Mouse (Mus musculus) heart, adult 2 months (tissue): Measurements from ENCODE around the gene Kcnma1. TPM values are rescaled to one million over a fixed set of nuclear protein-coding genes. Genes with fewer than 3 reads are reported as not detected.
A peak's percentile ranks its signal among the peaks of the same experiment; 100 is the strongest.

ENCODE experiments used
- DNase-seq, 2 experiments: peaks; one replicate each; pipeline ENCODE4 v3.0.0; 2021
- H3K27ac ChIP-seq: fragments of 200-600 bp; 2 replicates; pipeline ENCODE4 v1.8.1; 2022
- H3K27me3 ChIP-seq: fragments of 200-500 bp; 2 replicates; pipeline ENCODE4 v1.6.1; 2012; ENCODE audit warnings: mild to moderate bottlenecking, low read length, inconsistent platforms, mixed read lengths; ENCODE audit not compliant: control insufficient read depth, insufficient read depth
- H3K36me3 ChIP-seq: fragments of 200-500 bp; 2 replicates; pipeline ENCODE4 v1.6.1; 2012; ENCODE audit warnings: low read length, inconsistent platforms; ENCODE audit not compliant: control insufficient read depth, insufficient read depth
- H3K4me1 ChIP-seq: fragments of 200-500 bp; 2 replicates; pipeline ENCODE4 v1.6.1; 2011; ENCODE audit warnings: low read length; ENCODE audit not compliant: control insufficient read depth, insufficient read depth
- H3K4me3 ChIP-seq: fragments of 200-600 bp; 2 replicates; pipeline ENCODE4 v1.8.1; 2022
- H3K79me2 ChIP-seq: fragments of 200-500 bp; replicated peaks from 2 replicates; pipeline ENCODE4 v1.6.1; 2012; ENCODE audit warnings: mild to moderate bottlenecking, inconsistent platforms, low read length, moderate library complexity, mixed read lengths; ENCODE audit not compliant: control insufficient read depth, insufficient read depth
- H3K9ac ChIP-seq: fragments of 200-500 bp; 2 replicates; pipeline ENCODE4 v1.6.1; 2012; ENCODE audit warnings: low read depth, mild to moderate bottlenecking, control low read depth, inconsistent platforms, low read length, mixed read lengths
- CTCF ChIP-seq: fragments of 200-600 bp; IDR thresholded peaks from 2 replicates; pipeline ENCODE4 v1.8.1; 2022; ENCODE audit warnings: antibody characterized with exemption, mild to moderate bottlenecking, moderate library complexity
- EP300 ChIP-seq: fragments of 200-500 bp; IDR thresholded peaks from 2 replicates; pipeline ENCODE4 v1.6.1; 2011; ENCODE audit warnings: low read depth, low read length, control low read depth; ENCODE audit not compliant: insufficient read depth
- POLR2A ChIP-seq: fragments of 200-500 bp; IDR thresholded peaks from 2 replicates; pipeline ENCODE4 v1.6.1; 2011; ENCODE audit warnings: mild to moderate bottlenecking, low read depth, low read length, control low read depth; ENCODE audit not compliant: insufficient read depth
- WGBS: fragments of 180-500 bp; shearing (Covaris S2); methylation state at CpG from one replicate; pipeline ENCODE4 v1.1.7; 2018; 5-methylcytosine and 5-hydroxymethylcytosine counted together
- intact Hi-C: fragments of 180-260 bp; cut with DNase I; formaldehyde crosslinking; loops from one replicate; pipeline ENCODE4 v1.15.1; 2025
- polyA plus RNA-seq: library from polyadenylated mRNA; depleted of rRNA; stranded (reverse); fragments of >200 nt; gene quantifications from 2 replicates; pipeline ENCODE4 v1.2.3, GENCODE M21; 2012; rRNA removed
- total RNA-seq, 2 experiments: library from RNA; stranded (reverse); gene quantifications; 2 replicates each; pipeline ENCODE4 v1.2.3; 2021

The Kcnma1 gene
- total and polyA plus RNA-seq, 3 experiments, result 0.66 to 0.84 (median 0.78) TPM

GRCm38 (mm10) chr14:23253154-23253553 lies 761.1 kb downstream of the Kcnma1 start:
- no peak overlapping the region for H3K27ac ChIP-seq
- no peak for DNase-seq
- WGBS, result 86% methylated on average over 4 of the region's 4 CpGs
- no peaks in the 10 kb centered on the region for H3K27me3 ChIP-seq
- H3K36me3 ChIP-seq, result no peaks in the 10 kb centered on the region
- no peaks in the 10 kb centered on the region for H3K79me2 ChIP-seq
- H3K9ac ChIP-seq, result no peak overlapping the region
- intact Hi-C loops, result no loop called here
- H3K4me3 ChIP-seq, result no peak overlapping the region
- H3K4me1 ChIP-seq, result no peaks in the 10 kb centered on the region
- TF ChIP-seq POLR2A (no peak), CTCF (no peak), EP300 (no peak)

GRCm38 (mm10) chr14:23244446-23244845 lies 769.8 kb downstream of the Kcnma1 start:
- 71% methylated on average over 5 of the region's 5 CpGs for WGBS
- no peak for DNase-seq
- Histone ChIP-seq H3K27ac (peak overlapping the region; percentile 91), H3K9ac (no peak overlapping the region), H3K36me3 (0 out of 2 replicates have a peak, but pooled peaks cover 3% of the 10 kb centered on the region), H3K4me1 (no peaks in the 10 kb centered on the region; the same call in 1 of the 2 replicates), H3K79me2 (no peaks in the 10 kb centered on the region), H3K4me3 (no peak overlapping the region), H3K27me3 (no peaks in the 10 kb centered on the region)
- intact Hi-C loops, result no loop called here
- no peak for TF ChIP-seq EP300
- no peak for TF ChIP-seq POLR2A
- TF ChIP-seq CTCF, result no peak

GRCm38 (mm10) chr14:23243857-23244256 lies 770.4 kb downstream of the Kcnma1 start:
- peak in 1 of 2 experiments; percentile 26 for DNase-seq
- TF ChIP-seq POLR2A, result no peak
- no peak overlapping the region for H3K4me3 ChIP-seq
- intact Hi-C loops, result no loop called here
- H3K36me3 ChIP-seq, result 0 out of 2 replicates have a peak, but pooled peaks cover 3% of the 10 kb centered on the region
- no peaks in the 10 kb centered on the region; the same call in 1 of the 2 replicates for H3K4me1 ChIP-seq
- H3K27ac ChIP-seq, result peak overlapping the region; percentile 91
- no peak overlapping the region; the same call in 1 of the 2 replicates for H3K9ac ChIP-seq
- no peaks in the 10 kb centered on the region for H3K27me3 ChIP-seq
- H3K79me2 ChIP-seq, result no peaks in the 10 kb centered on the region

Other genes starting within 250 kb of the Kcnma1 start
- 1 to 10 TPM; 7.7 TPM for gene Dlg5, start 231.4 kb upstream of the Kcnma1 start, total RNA-seq
- 11.4 and 13.9 TPM in 2 replicates for gene Dlg5, start 231.4 kb upstream of the Kcnma1 start, polyA plus RNA-seq